Comparison of ENCODE assay signal across 19 mouse cellular contexts in genomic region chr1:84421845-84422244, GRCm38 (mm10).
"Had no signal": no experiment of that assay in that cellular context is flagged by ENCODE, and none has a peak within 500 bp of the region (broad histone marks: within the 10 kb centered on the region; RNA-seq: fewer than 3 reads in every experiment).

No protein-coding gene starts in this region.

- ATAC-seq: lung, postnatal 0 days; midbrain, embryonic 13.5 days; midbrain, embryonic 15.5 days had no signal

- H3K4me3 ChIP-seq: lung, embryonic 15.5 days; megakaryocyte, embryonic 14.5 days; midbrain, embryonic 13.5 days; midbrain, embryonic 15.5 days; myocyte; neural tube, embryonic 13.5 days; neural tube, embryonic 15.5 days; stomach, embryonic 15.5 days had no signal

- H3K4me2 ChIP-seq: lung, embryonic 15.5 days; midbrain, embryonic 11.5 days; midbrain, embryonic 13.5 days; midbrain, embryonic 15.5 days; neural tube, embryonic 13.5 days; neural tube, embryonic 15.5 days; stomach, embryonic 15.5 days had no signal

- H3K27ac ChIP-seq: liver, embryonic 14.5 days; lung, embryonic 15.5 days; macrophage; midbrain, embryonic 13.5 days; midbrain, embryonic 15.5 days; neural tube, embryonic 13.5 days; neural tube, embryonic 15.5 days; stomach, embryonic 15.5 days; stomach, postnatal 0 days had no signal

- H3K9ac ChIP-seq: liver, embryonic 14.5 days; lung, embryonic 15.5 days; midbrain, embryonic 13.5 days; midbrain, embryonic 15.5 days; neural tube, embryonic 13.5 days; neural tube, embryonic 15.5 days; stomach, embryonic 15.5 days had no signal

- H3K27me3 ChIP-seq: lung, embryonic 15.5 days; megakaryocyte, embryonic 14.5 days; midbrain, embryonic 13.5 days; midbrain, embryonic 15.5 days; neural tube, embryonic 13.5 days; neural tube, embryonic 15.5 days; stomach, embryonic 15.5 days had no signal

- DNase-seq: lung, adult 2 months; lung, postnatal 14 days; lung, postnatal 36 days; right cerebral cortex, postnatal 14 days; thymus, postnatal 14 days; thymus, postnatal 36 days had no signal

- H3K9me3 ChIP-seq: lung, embryonic 15.5 days; midbrain, embryonic 13.5 days; midbrain, embryonic 15.5 days; neural tube, embryonic 13.5 days; neural tube, embryonic 15.5 days; stomach, embryonic 15.5 days had no signal

- H3K36me3 ChIP-seq: lung, embryonic 15.5 days; midbrain, embryonic 13.5 days; stomach, embryonic 15.5 days had no signal

- H3K4me1 ChIP-seq: megakaryocyte, embryonic 14.5 days; midbrain, embryonic 15.5 days; stomach, embryonic 15.5 days had no signal
